Mouse (Mus musculus) layer of hippocampus, adult 11-12 months (tissue): ENCODE measurements at regions not wholly inside any gene's neighbourhood (a gene's known extent, or its start where the extent isn't known, plus 50 kb on each side); places are given as distances from the start of the nearest gene placed in this dataset.
A peak's percentile ranks its signal among the peaks of the same experiment; 100 is the strongest.

Source experiments
- DNase-seq: peaks from one replicate; pipeline ENCODE4 v3.0.0; 2022; ENCODE audit warnings: low spot score

- peak; percentile 67 for DNase-seq
Observed at GRCm38 (mm10) chr12:78098765-78099194, 95.3 kb upstream of the Gm6657 start.

GRCm38 (mm10) chr12:78099761-78100160, 94.3 kb upstream of the Gm6657 start:
- DNase-seq = peak; percentile 31

GRCm38 (mm10) chr12:78100756-78101155, 93.3 kb upstream of the Gm6657 start:
- DNase-seq = no peak

DNA sequence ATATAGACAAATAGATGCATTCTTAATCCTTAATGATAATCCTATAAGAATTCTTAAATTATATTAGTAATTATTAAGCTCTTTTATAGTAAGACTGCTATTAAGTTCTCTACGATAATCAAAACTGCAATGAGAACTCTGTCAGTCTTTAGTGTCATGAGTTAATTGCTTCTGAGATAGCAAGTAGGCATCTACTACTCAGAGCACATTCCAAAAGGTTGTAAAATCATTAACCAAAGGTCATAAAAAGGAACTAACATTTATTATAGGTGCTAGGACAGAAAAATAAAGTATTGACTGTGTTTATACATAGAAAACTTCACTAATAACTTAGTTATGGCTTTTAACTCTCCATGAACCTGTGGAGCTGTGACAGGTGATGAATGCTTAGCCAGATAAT, 84.1 kb upstream of the Gm6657 start:
- no peak for DNase-seq

GRCm38 (mm10) chr12:78118131-78118530, 75.9 kb upstream of the Gm6657 start:
- DNase-seq = no peak

DNA sequence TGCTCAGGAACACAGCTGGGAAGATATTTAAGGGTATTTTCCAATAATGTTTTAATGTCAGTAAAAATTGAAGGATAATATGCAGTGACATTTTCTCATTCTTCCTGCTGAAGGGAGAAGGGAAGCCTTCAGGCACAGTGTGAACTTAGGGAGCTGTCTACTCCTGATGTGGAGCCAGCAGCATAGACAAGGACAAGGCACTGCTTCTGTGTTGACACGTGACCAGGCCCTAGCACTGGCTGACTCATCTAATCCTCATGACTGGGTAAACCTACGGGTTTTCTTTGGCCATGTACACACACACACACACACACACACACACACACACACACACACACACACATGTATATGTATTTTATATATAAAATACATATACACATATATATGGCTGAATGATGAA, 74.8 kb upstream of the Gm6657 start:
- DNase-seq = no peak

DNA sequence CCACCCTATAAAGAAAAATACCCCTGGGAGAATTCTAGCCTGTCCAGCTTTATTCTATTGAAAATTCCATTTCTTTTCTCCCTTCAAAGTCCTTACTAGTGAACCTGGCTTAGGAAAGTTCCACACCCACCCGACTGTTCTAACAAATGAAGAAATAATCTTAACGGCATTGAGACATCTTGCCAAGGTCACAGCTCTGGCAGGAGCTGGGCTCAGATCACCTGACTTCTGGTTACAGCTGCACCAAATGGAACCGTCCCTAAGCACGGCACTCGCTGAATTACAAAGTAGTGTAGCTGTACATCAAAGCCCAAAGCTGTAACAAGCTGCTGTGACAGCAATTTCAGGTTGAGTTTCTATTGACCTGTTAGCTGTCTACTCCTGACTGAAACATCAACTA, 74.2 kb upstream of the Gm6657 start:
- DNase-seq = no peak

DNA sequence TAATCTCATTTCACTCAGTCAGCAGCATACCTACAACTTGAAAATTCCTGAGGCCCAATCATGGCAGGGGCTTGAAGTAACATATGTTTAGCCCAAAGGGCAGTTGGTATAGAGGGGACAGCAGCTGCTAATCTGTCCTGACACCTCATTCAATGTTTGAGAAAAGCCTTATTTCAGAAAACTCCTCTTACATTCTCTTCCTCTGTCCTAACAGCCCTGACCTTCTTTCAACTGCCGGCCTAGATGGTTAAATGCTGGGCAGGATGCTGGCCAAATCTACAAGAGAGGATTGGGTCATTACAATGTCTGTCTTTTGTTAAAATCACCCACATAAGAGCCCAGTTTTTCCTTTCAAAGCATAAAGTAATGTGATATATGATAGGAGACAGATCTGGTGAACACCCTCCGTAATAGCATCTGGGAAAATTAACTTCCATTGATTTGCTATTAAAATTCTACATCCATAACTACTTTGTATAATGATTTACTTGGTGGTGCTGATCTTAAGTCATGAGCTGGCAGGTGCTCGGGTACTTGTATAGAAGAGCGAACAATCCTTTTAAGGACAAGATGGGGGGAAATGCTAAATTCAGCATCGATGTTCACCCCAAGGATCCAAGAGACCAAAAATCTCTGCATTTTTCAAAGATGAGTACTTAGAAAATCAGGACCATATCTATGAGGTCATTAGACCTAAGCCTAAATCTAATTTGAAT, 64.8 kb upstream of the Gm6657 start:
- DNase-seq = no peak

DNA sequence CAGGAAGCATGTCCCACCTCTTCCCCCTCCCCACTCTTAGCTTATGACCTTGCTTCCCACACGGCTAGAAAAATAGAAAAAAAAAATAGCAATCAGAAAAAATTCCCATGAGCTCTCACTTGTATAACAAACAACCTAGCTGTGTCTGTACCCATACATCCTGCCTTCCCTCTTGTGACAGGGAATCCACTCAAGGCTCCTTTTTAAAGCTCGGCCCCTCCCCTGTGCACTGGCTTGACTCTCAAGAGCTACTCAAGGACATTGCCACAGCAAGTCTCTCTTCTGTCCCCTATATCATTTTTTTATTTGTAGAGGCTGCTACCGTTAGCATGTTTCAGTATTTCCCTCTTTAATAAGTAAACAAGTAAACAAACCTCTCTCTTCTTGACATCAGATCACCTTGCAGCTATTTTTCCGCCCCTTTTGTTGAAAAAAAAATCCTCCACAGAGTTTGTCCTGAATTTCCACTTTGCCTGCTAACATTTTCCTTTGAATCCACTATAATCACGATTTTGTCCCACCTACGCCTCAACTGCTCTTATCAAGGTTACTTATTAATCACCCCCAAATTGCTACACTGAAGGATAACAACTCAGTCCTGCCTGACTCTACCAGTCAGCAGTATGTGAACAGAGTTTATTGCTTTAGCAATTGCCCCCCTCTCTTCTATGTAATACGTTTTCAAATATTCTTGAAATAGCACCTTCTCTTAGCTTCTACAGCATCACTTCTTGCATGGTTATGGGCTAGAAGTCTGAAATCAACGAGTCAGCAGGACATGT, 61.8 kb upstream of the Gm6657 start:
- DNase-seq = no peak

DNA sequence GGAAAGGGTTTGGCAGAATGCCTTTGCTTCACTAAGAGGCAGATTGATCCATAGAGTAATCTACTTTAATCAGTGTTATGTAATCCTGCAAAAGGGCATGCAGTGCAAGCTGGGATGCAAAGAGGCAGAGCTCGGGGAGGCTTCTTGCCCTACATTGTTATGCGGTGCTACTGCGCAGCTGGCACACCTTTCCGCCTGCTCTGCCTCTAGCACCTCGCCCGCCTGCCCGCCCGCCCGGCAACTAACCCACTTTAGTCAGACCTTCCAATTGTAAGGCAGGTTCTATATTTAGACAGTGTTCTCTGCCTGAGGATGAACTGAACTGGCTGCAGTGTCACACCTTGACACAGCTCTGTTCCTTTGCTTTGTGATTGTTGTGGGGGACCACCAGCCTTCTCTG, 60.7 kb upstream of the Gm6657 start:
- DNase-seq = no peak

DNA sequence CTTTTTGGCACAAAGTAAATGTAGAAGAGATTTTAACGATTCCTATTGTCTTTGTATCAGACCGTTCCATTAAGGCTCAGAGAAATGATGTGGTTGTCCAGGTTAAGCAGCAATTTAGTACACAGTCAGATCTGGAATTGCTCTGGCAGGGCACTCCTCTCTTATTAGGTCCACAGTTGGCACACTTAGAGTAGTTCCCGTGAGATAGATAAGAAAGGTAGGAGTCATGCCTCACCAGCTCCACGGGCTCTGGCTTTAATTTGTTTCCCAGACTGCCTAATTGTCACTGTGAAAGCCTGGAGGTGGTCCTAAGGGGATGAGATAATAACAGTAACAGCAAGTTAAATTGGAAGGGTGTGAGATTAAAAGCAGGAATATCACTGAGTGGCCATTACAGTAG, 60.1 kb upstream of the Gm6657 start:
- DNase-seq = no peak

DNA sequence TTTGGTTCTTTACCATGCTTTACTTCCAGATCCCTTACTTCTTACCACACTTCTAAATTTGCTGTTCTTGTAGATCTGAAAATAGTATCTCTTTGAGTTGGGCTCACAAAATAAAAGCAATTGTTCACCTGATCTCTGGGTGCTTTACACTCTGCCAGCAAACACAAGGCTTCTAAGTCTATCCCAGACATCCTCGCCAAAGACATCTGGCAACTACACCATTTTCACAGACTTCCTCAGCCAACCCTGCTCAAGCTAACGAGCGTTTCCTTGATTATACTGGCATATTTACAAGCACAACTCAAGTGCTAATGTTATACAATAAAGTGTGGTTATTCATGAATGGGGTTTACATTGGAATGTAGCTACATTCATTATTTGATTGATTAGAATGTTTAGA, 56.8 kb upstream of the Gm6657 start:
- DNase-seq = no peak

- DNase-seq = peak; percentile 14
Observed at GRCm38 (mm10) chr12:78138467-78138866, 55.6 kb upstream of the Gm6657 start.
